Mouse (Mus musculus) Patski (cell line): ENCODE data around the gene Gnat2. TPM values are rescaled to one million over a fixed set of nuclear protein-coding genes. Genes with fewer than 3 reads are reported as not detected.

Source experiments
- ATAC-seq: fragments of 100-300 bp; one replicate; pipeline ENCODE4 v1.8.0; 2021
- CTCF ChIA-PET: fragments of 350-600 bp; sonication (Branson Sonifier 250); formaldehyde crosslinking; loops from one replicate; lab custom pipeline; 2022; ENCODE audit warnings: inconsistent platforms; lab: Charles Lee
- POLR2A ChIA-PET: fragments of 350-600 bp; sonication (Branson Sonifier 250); formaldehyde crosslinking; loops from one replicate; lab custom pipeline; 2022; ENCODE audit warnings: antibody characterized with exemption, inconsistent platforms; lab: Charles Lee
- DNase-seq: peaks from one replicate; pipeline ENCODE4 v3.0.0-alpha.2; 2011; ENCODE audit warnings: low read depth, low spot score
- H3K27me3 ChIP-seq: fragments of 371-371 bp; one replicate; pipeline ENCODE4 v1.5.1; 2021
- CTCF ChIP-seq: fragments of 100-300 bp; IDR thresholded peaks from one replicate; pipeline ENCODE4 v1.5.1; 2021
- in situ Hi-C: fragments of 300-500 bp; cut with MboI; formaldehyde crosslinking; loops from 3 replicates; pipeline ENCODE4 v1.11.1; 2018; ENCODE audit warnings: low pct_unique_long_range_greater_than_20kb, mixed read lengths
- polyA plus RNA-seq: library from polyadenylated mRNA; unstranded; gene quantifications from one replicate; pipeline ENCODE4 v1.2.3, GENCODE M21; 2021

Gene Gnat2
- polyA plus RNA-seq, 1 experiment from 2014 or later: 2.7 TPM

DNA sequence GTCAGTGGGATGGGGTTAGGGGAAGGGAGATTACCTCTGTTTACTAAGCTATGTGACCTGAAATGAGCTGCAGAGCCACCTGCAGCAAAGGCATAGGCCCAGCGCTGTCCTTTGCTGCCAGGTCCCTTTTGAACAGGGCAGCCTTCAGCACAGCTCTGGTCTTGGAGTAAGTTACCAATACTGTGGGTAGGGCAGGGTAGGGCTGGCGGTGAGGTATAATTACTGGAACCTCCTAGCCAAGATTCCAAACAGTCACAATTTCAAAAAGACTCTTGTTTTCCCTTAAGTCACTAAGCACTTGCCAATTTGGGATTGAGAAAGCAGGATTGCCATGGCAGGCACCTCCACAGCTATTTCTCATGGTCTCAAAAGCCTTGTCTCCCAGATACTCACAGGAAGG lies 2.0 kb upstream of the Gnat2 start:
- ATAC-seq: no peak
- ChIA-PET CTCF (interaction anchor here (0.9 to 2.0 kb wide), 4 partner anchors 9 to 58 kb away, joined by 3 to 5 read pairs (median 4); no protein-coding TSS in a partner anchor), POLR2A (no interaction called here)
- DNase-seq: no peak
- no peaks in the 10 kb centered on the region for H3K27me3 ChIP-seq
- TF ChIP-seq CTCF: no peak
- in situ Hi-C loops: no loop called here

- in situ Hi-C loops: no loop called here
- no peak for DNase-seq
- no peak for ATAC-seq
- no peaks in the 10 kb centered on the region for H3K27me3 ChIP-seq
- no peak for TF ChIP-seq CTCF
- ChIA-PET POLR2A (interaction anchor here (0.5 to 1.5 kb wide), 3 partner anchors 53 to 500 kb away, joined by 3 to 4 read pairs (median 4); no protein-coding TSS in a partner anchor), CTCF (interaction anchor here (1.0 to 2.0 kb wide), 5 partner anchors 18 to 72 kb away, joined by 3 to 5 read pairs (median 4); no protein-coding TSS in a partner anchor)
These were observed 559 bp upstream of the Gnat2 start for GRCm38 (mm10) chr3:108092030-108092429.

DNA sequence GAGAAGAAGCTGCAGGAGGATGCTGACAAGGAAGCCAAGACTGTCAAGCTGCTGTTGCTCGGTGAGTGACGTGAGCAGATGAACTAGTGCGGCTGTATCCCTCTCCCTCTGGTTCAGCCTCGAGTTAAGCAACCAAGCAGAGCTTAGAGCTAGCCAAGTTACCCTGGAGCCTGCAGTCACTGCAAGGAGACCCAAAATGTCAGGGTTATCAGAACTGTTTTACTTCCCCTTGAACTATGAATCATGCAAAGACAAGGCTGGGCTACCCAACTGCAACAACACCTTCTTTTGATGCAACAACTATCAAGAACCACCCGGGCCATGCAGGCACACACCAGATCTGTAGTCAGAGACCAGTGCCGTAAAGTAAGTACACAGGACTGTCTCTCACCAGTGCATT lies 717 bp downstream of the Gnat2 start:
- in situ Hi-C loops: no loop called here
- H3K27me3 ChIP-seq: no peaks in the 10 kb centered on the region
- DNase-seq (no peak), ATAC-seq (no peak)
- TF ChIP-seq CTCF: no peak
- POLR2A ChIA-PET: interaction anchor here (0.6 kb wide), 1 partner anchor 38 kb away, joined by 4 read pairs; no protein-coding TSS in a partner anchor
- CTCF ChIA-PET: interaction anchor here (1.0 to 1.6 kb wide), 3 partner anchors 17 to 44 kb away, joined by 3 to 5 read pairs (median 4); no protein-coding TSS in a partner anchor

DNA sequence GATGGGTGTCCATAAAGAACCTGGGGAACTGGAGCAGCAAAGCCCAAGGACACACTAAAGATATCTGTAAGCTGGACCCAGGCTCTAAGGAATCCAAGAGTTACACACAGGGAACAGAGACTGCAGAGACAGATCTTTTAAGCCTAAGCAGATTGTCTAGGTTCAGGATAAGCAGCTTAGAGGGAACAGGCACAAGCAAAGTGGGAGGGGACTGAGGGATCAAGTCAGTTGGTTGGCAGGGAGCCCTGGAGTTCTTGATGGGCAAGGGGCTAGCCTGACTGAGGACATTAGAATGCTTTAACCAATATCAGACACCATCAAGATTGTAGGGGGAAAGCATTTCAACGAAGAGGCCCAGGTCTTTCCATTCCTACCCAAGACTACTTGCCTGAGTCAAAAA lies 1.6 kb downstream of the Gnat2 start:
- H3K27me3 ChIP-seq: no peaks in the 10 kb centered on the region
- ATAC-seq (peak; percentile 14), DNase-seq (no peak)
- ChIA-PET POLR2A (interaction anchor here (1.0 kb wide), 1 partner anchor 53 kb away, joined by 3 read pairs; no protein-coding TSS in a partner anchor), CTCF (interaction anchor here (2.3 kb wide), 1 partner anchor 15 kb away, joined by 5 read pairs; no protein-coding TSS in a partner anchor)
- TF ChIP-seq CTCF: no peak
- in situ Hi-C loops: no loop called here

GRCm38 (mm10) chr3:108094976-108095760 lies 2.6 kb downstream of the Gnat2 start:
- POLR2A ChIA-PET: no interaction called here
- CTCF ChIA-PET: interaction anchor here (1.0 to 3.1 kb wide), 6 partner anchors 9 to 50 kb away, joined by 3 to 13 read pairs (median 6); partner anchors contain the start of genes Ampd2 and Gnai3
- no peaks in the 10 kb centered on the region for H3K27me3 ChIP-seq
- in situ Hi-C loops: no loop called here
- ATAC-seq (no peak), DNase-seq (no peak)
- no peak for TF ChIP-seq CTCF

DNA sequence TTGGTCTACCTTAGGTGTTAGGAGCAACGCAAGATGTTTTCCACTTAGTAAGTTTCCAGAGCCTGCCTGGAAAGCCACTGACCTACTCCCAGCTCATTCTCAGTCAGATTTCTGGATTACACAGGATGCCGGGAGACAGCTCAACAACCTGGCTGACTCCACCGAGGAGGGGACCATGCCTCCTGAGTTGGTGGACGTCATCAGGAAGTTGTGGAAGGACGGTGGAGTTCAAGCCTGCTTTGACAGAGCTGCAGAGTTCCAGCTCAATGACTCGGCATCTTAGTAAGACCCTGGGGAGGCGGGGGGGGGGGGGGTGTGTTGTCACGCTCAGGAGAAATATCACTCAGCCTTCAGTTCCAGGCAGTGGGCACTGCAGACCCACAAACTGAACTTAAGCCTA lies 3.6 kb downstream of the Gnat2 start:
- no peak for TF ChIP-seq CTCF
- POLR2A ChIA-PET: interaction anchor here (1.0 kb wide), 1 partner anchor 31 kb away, joined by 3 read pairs; no protein-coding TSS in a partner anchor

DNA sequence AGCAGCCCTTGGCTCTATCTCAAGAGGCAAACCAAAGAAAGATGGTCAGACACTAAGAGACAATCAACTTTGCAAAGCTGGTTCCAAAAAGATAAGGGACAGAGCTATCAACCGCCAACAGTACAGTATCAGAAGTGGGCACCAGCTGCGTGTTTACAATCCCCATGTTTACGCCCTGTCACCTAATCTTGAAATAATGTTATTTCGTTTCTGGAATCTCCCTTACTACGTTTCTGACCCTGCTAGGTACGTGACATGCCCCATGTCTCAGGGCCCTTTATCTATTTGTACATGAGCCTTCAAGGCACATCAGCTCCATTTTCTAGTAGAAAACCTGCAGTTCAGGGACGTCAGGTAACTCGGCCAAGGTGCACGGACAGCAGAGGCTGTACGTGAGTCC lies 4.1 kb downstream of the Gnat2 start:
- in situ Hi-C loops: no loop called here
- DNase-seq (no peak), ATAC-seq (no peak)
- CTCF ChIA-PET: interaction anchor here (0.9 to 3.1 kb wide), 8 partner anchors 11 to 49 kb away, joined by 3 to 13 read pairs (median 4); partner anchors contain the start of genes Ampd2 and Gnai3
- POLR2A ChIA-PET: interaction anchor here (1.0 kb wide), 1 partner anchor 31 kb away, joined by 3 read pairs; no protein-coding TSS in a partner anchor
- H3K27me3 ChIP-seq: no peaks in the 10 kb centered on the region
- no peak for TF ChIP-seq CTCF

More for the DNA sequence above, 3.6 kb downstream of the Gnat2 start:
- CTCF ChIA-PET: interaction anchor here (0.9 to 3.1 kb wide), 7 partner anchors 10 to 49 kb away, joined by 3 to 13 read pairs (median 5); partner anchors contain the start of genes Ampd2 and Gnai3
- no peak for DNase-seq
- in situ Hi-C loops: no loop called here
- ATAC-seq: no peak
- no peaks in the 10 kb centered on the region for H3K27me3 ChIP-seq

DNA sequence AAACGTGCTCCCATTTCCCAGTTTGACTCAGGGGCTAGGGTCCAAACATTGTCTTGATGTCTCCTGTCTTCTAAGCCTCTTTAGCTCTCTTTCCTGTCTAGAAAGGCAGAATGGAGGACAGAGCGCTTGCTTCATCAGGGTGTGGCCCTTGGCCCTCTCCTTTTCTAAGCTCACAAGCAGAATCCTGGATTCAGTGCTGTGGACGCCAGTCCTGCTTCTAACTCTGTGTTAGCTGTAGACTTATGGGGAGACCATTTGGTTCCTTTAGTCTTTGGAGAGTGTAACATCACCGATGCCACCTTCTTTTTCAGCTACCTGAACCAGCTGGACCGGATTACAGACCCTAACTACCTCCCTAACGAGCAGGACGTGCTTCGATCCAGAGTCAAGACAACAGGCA lies 5.1 kb downstream of the Gnat2 start:
- CTCF ChIA-PET: interaction anchor here (1.0 to 3.1 kb wide), 5 partner anchors 11 to 38 kb away, joined by 3 to 13 read pairs (median 3); partner anchors contain the start of gene Ampd2
- no peak for DNase-seq
- POLR2A ChIA-PET: interaction anchor here (0.9 kb wide), 1 partner anchor 111 kb away, joined by 3 read pairs; no protein-coding TSS in a partner anchor
- TF ChIP-seq CTCF: no peak
- no peaks in the 10 kb centered on the region for H3K27me3 ChIP-seq
- no peak for ATAC-seq
- in situ Hi-C loops: no loop called here

DNA sequence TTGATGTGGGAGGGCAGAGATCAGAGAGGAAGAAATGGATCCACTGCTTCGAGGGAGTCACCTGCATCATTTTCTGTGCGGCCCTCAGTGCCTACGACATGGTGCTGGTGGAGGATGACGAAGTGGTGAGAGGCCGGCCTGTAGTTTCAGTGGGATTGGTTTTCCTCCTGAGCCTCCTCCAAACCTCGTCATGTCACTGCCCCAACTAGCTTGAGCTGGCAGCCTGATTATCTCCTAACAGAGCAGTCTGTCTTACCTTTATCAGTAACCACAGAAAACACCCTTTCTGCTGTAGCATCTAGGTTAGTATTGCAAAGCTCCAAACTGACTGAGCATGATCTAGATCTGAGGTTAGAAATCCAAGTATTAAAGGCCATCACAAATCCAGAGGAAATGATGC lies 5.7 kb downstream of the Gnat2 start:
- CTCF ChIA-PET: interaction anchor here (0.8 to 1.6 kb wide), 3 partner anchors 8 to 33 kb away, joined by 3 to 4 read pairs (median 3); no protein-coding TSS in a partner anchor

DNA sequence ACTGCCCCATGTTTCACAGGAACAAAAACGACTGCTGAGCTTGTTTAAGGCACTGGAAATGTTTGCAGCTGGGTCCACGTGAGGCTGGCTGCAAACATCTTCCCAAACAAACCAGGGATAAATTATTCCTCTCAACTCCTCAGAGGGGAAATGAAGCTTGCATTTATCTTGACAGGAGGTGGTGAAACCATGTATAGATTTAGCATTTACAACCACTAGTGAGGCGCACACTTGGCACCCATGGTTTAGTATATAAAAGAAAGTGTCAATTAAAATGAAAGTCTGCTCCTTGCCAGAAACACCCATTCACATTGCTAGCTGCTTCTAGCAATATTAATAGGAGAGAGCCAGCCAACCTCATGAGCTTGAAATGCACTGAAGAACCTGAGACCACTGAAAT lies 9.0 kb downstream of the Gnat2 start:
- DNase-seq: no peak
- POLR2A ChIA-PET: interaction anchor here (0.5 to 1.1 kb wide), 2 partner anchors 17 to 30 kb away, joined by 3 read pairs; no protein-coding TSS in a partner anchor
- H3K27me3 ChIP-seq: no peaks in the 10 kb centered on the region
- TF ChIP-seq CTCF: no peak
- CTCF ChIA-PET: interaction anchor here (1.3 to 1.9 kb wide), 2 partner anchors 8 to 12 kb away, joined by 3 to 5 read pairs; no protein-coding TSS in a partner anchor
- in situ Hi-C loops: no loop called here
- no peak for ATAC-seq

More for the DNA sequence above, 5.7 kb downstream of the Gnat2 start:
- in situ Hi-C loops: no loop called here
- no peak for TF ChIP-seq CTCF
- H3K27me3 ChIP-seq: no peaks in the 10 kb centered on the region
- DNase-seq: no peak
- POLR2A ChIA-PET: interaction anchor here (0.9 to 1.6 kb wide), 2 partner anchors 12 to 110 kb away, joined by 3 to 4 read pairs; partner anchors contain the start of gene Ampd2
- ATAC-seq: no peak
